Mouse (Mus musculus): Measurements from ENCODE around the gene P2ry6.
A peak's percentile ranks its signal among the peaks of the same experiment; 100 is the strongest.

DNA sequence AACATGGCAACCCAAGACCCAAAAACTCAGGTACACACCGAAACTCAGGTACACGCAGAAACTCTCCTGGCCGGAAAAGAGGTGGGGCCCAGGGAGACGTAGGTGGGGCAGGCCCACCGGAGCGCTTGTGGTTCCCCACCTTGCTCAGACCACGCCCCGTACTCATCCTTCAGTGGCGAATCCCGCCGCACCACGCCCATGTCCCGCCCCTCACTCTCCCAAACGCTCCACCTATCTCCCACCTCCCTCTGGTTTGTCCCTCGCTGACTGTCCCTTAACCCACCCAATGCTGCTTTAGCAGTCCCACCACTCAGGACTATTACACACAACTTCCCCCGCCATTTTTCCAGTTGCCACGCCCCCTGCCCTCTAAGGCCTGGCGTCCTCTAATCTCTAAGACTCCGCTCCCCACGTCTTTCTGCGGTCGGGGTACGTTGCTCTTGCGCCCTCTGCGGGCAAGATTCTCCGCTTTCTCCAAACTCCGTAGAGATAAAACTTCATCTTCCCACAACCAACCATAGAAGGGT lies 41.9 kb downstream of the P2ry6 start:
- TF ChIP-seq CTCF (IDR thresholded peaks at IDR 0.05; ENCODE audit: control insufficient read depth, insufficient read depth, low read length) (peak; percentile 67), POLR2A (IDR thresholded peaks at IDR 0.05; ENCODE audit: borderline replicate concordance, control insufficient read depth, low read depth, low read length) (no peak)
